Mouse (Mus musculus) hindbrain, postnatal 0 days (tissue): ENCODE measurements around the gene Ints1. TPM values are rescaled to one million over a fixed set of nuclear protein-coding genes. Genes with fewer than 3 reads are reported as not detected.

Source experiments
- ATAC-seq: fragments of 200-750 bp; cut with Nextera tagmentation; 2 replicates; pipeline ENCODE4 v1.8.0; 2017; ENCODE audit warnings: mild to moderate bottlenecking, moderate TSS enrichment, moderate library complexity
- DNase-seq: peaks from one replicate; pipeline ENCODE4 v3.0.0-alpha.2; 2015; ENCODE audit warnings: low spot score
- H3K27ac ChIP-seq: fragments of 300-500 bp; sonication (generic); 2 replicates; pipeline ENCODE4 v1.5.1; 2014; ENCODE audit warnings: mild to moderate bottlenecking
- H3K27me3 ChIP-seq: fragments of 300-500 bp; sonication (generic); 2 replicates; pipeline ENCODE4 v1.6.1; 2014; ENCODE audit warnings: low read length, mixed read lengths; ENCODE audit not compliant: insufficient read depth
- H3K36me3 ChIP-seq: fragments of 300-500 bp; sonication (generic); 2 replicates; pipeline ENCODE4 v1.6.1; 2014; ENCODE audit warnings: low read length, mixed read lengths; ENCODE audit not compliant: insufficient read depth
- H3K4me1 ChIP-seq: fragments of 300-500 bp; sonication (generic); 2 replicates; pipeline ENCODE4 v1.6.1; 2014; ENCODE audit warnings: antibody characterized with exemption, low read length, mixed read lengths; ENCODE audit not compliant: insufficient read depth
- H3K4me2 ChIP-seq: fragments of 300-500 bp; sonication (generic); 2 replicates; pipeline ENCODE4 v1.6.1; 2014; ENCODE audit warnings: low read depth, mild to moderate bottlenecking, low read length, moderate library complexity, mixed read lengths
- H3K4me3 ChIP-seq: fragments of 300-500 bp; sonication (generic); 2 replicates; pipeline ENCODE4 v1.5.1; 2014; ENCODE audit warnings: low read length
- H3K9ac ChIP-seq: fragments of 300-500 bp; sonication (generic); replicated peaks from 2 replicates; pipeline ENCODE4 v1.6.1; 2014; ENCODE audit warnings: mild to moderate bottlenecking, low read length, moderate library complexity, mixed read lengths
- H3K9me3 ChIP-seq: fragments of 300-500 bp; sonication (generic); 2 replicates; pipeline ENCODE4 v1.6.1; 2016; ENCODE audit warnings: low read length, mixed read lengths
- CTCF ChIP-seq: IDR thresholded peaks from 2 replicates; pipeline ENCODE4 v1.5.1; 2016; ENCODE audit warnings: antibody characterized with exemption, control low read depth, low read depth
- WGBS: fragments of 180-500 bp; shearing (Covaris S2); extraction: QIAGEN DNeasy Blood & Tissue Kit; methylation state at CpG from one replicate; pipeline ENCODE4 v1.1.7; 2014; 5-methylcytosine and 5-hydroxymethylcytosine counted together
- polyA plus RNA-seq: library from polyadenylated mRNA; unstranded; fragments of >200 nt; fragmentation: Nextera tagmentation; extraction: Ambion mirVana; gene quantifications from 2 replicates; pipeline ENCODE4 v1.2.1, GENCODE M21; 2015
- total RNA-seq: library from RNA; depleted of rRNA; stranded (reverse); fragments of >200 nt; gene quantifications from 2 replicates; pipeline ENCODE4 v1.2.3, GENCODE M21; 2014

Ints1 gene
- total and polyA plus RNA-seq, 2 experiments from 2014 or later, result 23.2 to 158 TPM

- no peaks in the 10 kb centered on the region for H3K27me3 ChIP-seq
- no peak overlapping the region for H3K9ac ChIP-seq
- H3K4me1 ChIP-seq, result peaks cover 23% of the 10 kb centered on the region
- ATAC-seq, result no peak
- peak overlapping the region; percentile 99; the same call in 1 of the 2 replicates for H3K4me2 ChIP-seq
- no peak for DNase-seq
- TF ChIP-seq CTCF, result no peak
- no peaks in the 10 kb centered on the region for H3K36me3 ChIP-seq
- WGBS, result 59% methylated on average over 3 of the region's 3 CpGs
- H3K27ac ChIP-seq, result no peak overlapping the region
- H3K9me3 ChIP-seq, result no peaks in the 10 kb centered on the region
- H3K4me3 ChIP-seq, result no peak overlapping the region
Measured at GRCm38 (mm10) chr5:139792966-139793337, 17.5 kb upstream of the Ints1 start.

GRCm38 (mm10) chr5:139792159-139792775 is 16.8 kb upstream of the Ints1 start:
- Histone ChIP-seq H3K36me3 (no peaks in the 10 kb centered on the region), H3K27ac (no peak overlapping the region), H3K4me2 (peak overlapping the region; percentile 99), H3K9me3 (no peaks in the 10 kb centered on the region), H3K4me3 (peak overlapping the region; percentile 67), H3K4me1 (peaks cover 16% of the 10 kb centered on the region), H3K9ac (peak overlapping the region; percentile 60; the same call in 1 of the 2 replicates), H3K27me3 (no peaks in the 10 kb centered on the region)
- WGBS, result 17% methylated on average over 11 of the region's 11 CpGs
- no peak for TF ChIP-seq CTCF
- DNase-seq, result no peak
- no peak for ATAC-seq

- Histone ChIP-seq H3K9me3 (no peaks in the 10 kb centered on the region), H3K27ac (peak within 1 kb of the TSS; percentile 33; the same call in 1 of the 2 replicates), H3K27me3 (no peaks in the 10 kb centered on the region), H3K36me3 (no peaks in the 10 kb centered on the region), H3K4me2 (peak within 1 kb of the TSS; percentile 99), H3K4me3 (peak within 1 kb of the TSS; percentile 67), H3K9ac (peak within 1 kb of the TSS; percentile 60), H3K4me1 (peaks cover 9% of the 10 kb centered on the region)
- ATAC-seq (peak; percentile 86), DNase-seq (peak; percentile 91)
- TF ChIP-seq CTCF, result no peak
- WGBS, result 2% methylated on average over 92 of the region's 92 CpGs
Measured at GRCm38 (mm10) chr5:139791227-139792158, 16.0 kb upstream of the Ints1 start, which contains the start of gene Mafk. Gene Mafk (plus strand): TSS chr5:139791513.

DNA sequence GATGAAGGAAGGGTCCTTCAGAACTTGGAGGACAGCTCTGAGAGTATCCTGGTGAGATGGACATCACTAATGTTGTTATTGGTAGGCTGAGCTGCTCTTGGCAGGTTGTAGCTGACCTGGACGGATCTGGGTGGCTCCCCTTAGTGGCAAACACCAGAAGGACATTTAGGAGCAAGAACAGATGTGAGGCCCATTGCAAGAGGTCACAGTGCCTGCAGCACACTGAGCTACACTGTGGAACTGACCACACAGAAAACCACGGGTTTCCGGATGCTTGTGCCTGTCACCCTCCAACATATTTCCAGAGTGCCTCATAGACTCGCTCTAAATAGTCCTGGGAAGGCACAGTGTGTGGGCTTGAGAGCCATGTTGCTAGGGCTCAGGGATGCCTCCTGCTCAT is 14.0 kb upstream of the Ints1 start:
- Histone ChIP-seq H3K4me3 (no peak overlapping the region), H3K4me1 (peaks cover 9% of the 10 kb centered on the region), H3K27ac (no peak overlapping the region), H3K4me2 (no peak overlapping the region), H3K9ac (no peak overlapping the region), H3K36me3 (no peaks in the 10 kb centered on the region), H3K27me3 (no peaks in the 10 kb centered on the region), H3K9me3 (no peaks in the 10 kb centered on the region)
- ATAC-seq (no peak), DNase-seq (no peak)
- TF ChIP-seq CTCF, result no peak
- WGBS, result 55% methylated on average over 4 of the region's 4 CpGs

DNA sequence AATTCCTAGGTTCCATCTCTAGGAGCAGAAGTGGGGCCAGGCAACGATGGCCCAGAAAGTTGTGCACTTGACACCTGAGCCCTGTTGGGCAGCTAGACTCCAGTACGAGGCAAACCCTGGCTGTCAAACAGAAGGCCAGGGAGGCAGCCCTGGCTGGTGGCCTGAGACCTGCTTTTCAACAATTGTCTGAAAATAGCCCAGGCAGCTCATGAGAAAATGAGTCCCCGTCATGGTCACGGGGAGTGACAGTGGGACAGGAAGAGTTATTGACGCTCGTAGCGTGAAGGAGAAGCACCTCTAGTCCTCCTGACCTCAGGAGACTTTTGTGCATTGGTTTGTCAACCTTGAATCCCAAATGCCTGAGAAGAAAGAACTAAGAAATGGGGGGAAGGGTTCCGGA is 5.9 kb upstream of the Ints1 start:
- 78% methylated on average over 8 of the region's 8 CpGs for WGBS
- no peaks in the 10 kb centered on the region for H3K9me3 ChIP-seq
- H3K27me3 ChIP-seq, result no peaks in the 10 kb centered on the region
- H3K4me2 ChIP-seq, result no peak overlapping the region
- no peaks in the 10 kb centered on the region for H3K36me3 ChIP-seq
- H3K4me1 ChIP-seq, result no peaks in the 10 kb centered on the region
- H3K4me3 ChIP-seq, result no peak overlapping the region
- H3K27ac ChIP-seq, result no peak overlapping the region
- ATAC-seq (no peak), DNase-seq (no peak)
- no peak overlapping the region for H3K9ac ChIP-seq
- no peak for TF ChIP-seq CTCF

DNA sequence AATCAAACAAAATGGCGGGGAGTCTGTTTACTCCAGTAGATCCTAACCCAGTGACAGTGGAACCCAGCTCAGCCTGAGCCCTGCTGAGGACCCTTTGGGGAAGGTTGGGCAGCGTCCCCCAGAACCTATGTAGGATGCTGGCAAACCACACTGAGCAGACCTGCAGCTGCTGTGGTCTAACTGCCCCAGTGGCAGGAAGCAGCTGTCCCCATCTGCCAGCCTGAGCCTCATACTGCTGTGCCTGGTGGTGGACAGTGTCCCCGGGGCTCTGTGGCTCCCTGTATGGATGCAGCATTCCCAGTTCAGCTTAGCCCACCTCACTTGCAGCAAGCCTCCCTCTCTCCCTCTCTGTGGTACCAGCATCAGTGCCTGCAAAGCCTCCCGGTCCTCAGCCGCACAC is 1.5 kb upstream of the Ints1 start:
- Histone ChIP-seq H3K4me2 (no peak overlapping the region), H3K27me3 (no peaks in the 10 kb centered on the region), H3K9me3 (no peaks in the 10 kb centered on the region), H3K36me3 (peaks cover 16% of the 10 kb centered on the region), H3K9ac (no peak overlapping the region), H3K4me3 (no peak overlapping the region), H3K4me1 (0 out of 2 replicates have a peak, but pooled peaks cover 2% of the 10 kb centered on the region), H3K27ac (no peak overlapping the region)
- ATAC-seq (no peak), DNase-seq (no peak)
- WGBS, result 82% methylated on average over 5 of the region's 5 CpGs
- TF ChIP-seq CTCF, result no peak
